Mouse (Mus musculus) heart, adult 2 months (tissue): ENCODE results near the gene Psme3. TPM values are rescaled to one million over a fixed set of nuclear protein-coding genes. Genes with fewer than 3 reads are reported as not detected.

ENCODE experiments used
- DNase-seq, 2 experiments: peaks; one replicate each; pipeline ENCODE4 v3.0.0; 2021
- H3K27ac ChIP-seq: fragments of 200-600 bp; 2 replicates; pipeline ENCODE4 v1.8.1; 2022
- H3K27me3 ChIP-seq: fragments of 200-500 bp; 2 replicates; pipeline ENCODE4 v1.6.1; 2012; ENCODE audit warnings: mild to moderate bottlenecking, low read length, inconsistent platforms, mixed read lengths; ENCODE audit not compliant: control insufficient read depth, insufficient read depth
- H3K36me3 ChIP-seq: fragments of 200-500 bp; 2 replicates; pipeline ENCODE4 v1.6.1; 2012; ENCODE audit warnings: low read length, inconsistent platforms; ENCODE audit not compliant: control insufficient read depth, insufficient read depth
- H3K4me1 ChIP-seq: fragments of 200-500 bp; 2 replicates; pipeline ENCODE4 v1.6.1; 2011; ENCODE audit warnings: low read length; ENCODE audit not compliant: control insufficient read depth, insufficient read depth
- H3K4me3 ChIP-seq: fragments of 200-600 bp; 2 replicates; pipeline ENCODE4 v1.8.1; 2022
- H3K79me2 ChIP-seq: fragments of 200-500 bp; replicated peaks from 2 replicates; pipeline ENCODE4 v1.6.1; 2012; ENCODE audit warnings: mild to moderate bottlenecking, inconsistent platforms, low read length, moderate library complexity, mixed read lengths; ENCODE audit not compliant: control insufficient read depth, insufficient read depth
- H3K9ac ChIP-seq: fragments of 200-500 bp; 2 replicates; pipeline ENCODE4 v1.6.1; 2012; ENCODE audit warnings: low read depth, mild to moderate bottlenecking, control low read depth, inconsistent platforms, low read length, mixed read lengths
- CTCF ChIP-seq: fragments of 200-600 bp; IDR thresholded peaks from 2 replicates; pipeline ENCODE4 v1.8.1; 2022; ENCODE audit warnings: antibody characterized with exemption, mild to moderate bottlenecking, moderate library complexity
- EP300 ChIP-seq: fragments of 200-500 bp; IDR thresholded peaks from 2 replicates; pipeline ENCODE4 v1.6.1; 2011; ENCODE audit warnings: low read depth, low read length, control low read depth; ENCODE audit not compliant: insufficient read depth
- POLR2A ChIP-seq: fragments of 200-500 bp; IDR thresholded peaks from 2 replicates; pipeline ENCODE4 v1.6.1; 2011; ENCODE audit warnings: mild to moderate bottlenecking, low read depth, low read length, control low read depth; ENCODE audit not compliant: insufficient read depth
- WGBS: fragments of 180-500 bp; shearing (Covaris S2); methylation state at CpG from one replicate; pipeline ENCODE4 v1.1.7; 2018; 5-methylcytosine and 5-hydroxymethylcytosine counted together
- intact Hi-C: fragments of 180-260 bp; cut with DNase I; formaldehyde crosslinking; loops from one replicate; pipeline ENCODE4 v1.15.1; 2025
- long read RNA-seq: library from polyadenylated mRNA; stranded (forward); transcript quantifications from one replicate; pipeline ENCODE4 v2.0.0, GENCODE M21; 2021
- polyA plus RNA-seq: library from polyadenylated mRNA; depleted of rRNA; stranded (reverse); fragments of >200 nt; gene quantifications from 2 replicates; pipeline ENCODE4 v1.2.3, GENCODE M21; 2012; rRNA removed
- total RNA-seq, 2 experiments: library from RNA; stranded (reverse); gene quantifications; 2 replicates each; pipeline ENCODE4 v1.2.3; 2021

Psme3 gene
- total RNA-seq (100 to 1,000 TPM in 1 of 2 experiments, 10 to 100 TPM in 1; 81.9 to 112 TPM), polyA plus RNA-seq (55.5 and 69.1 TPM in 2 replicates)
- long read RNA-seq, transcript Psme3-201 (11 exons, 2,664 nt) = major isoform, 22 of 28 reads
- long read RNA-seq, partial matches to known transcripts = 1 of 28 reads
- long read RNA-seq, other reads (novel, unspliced or antisense) = 5 of 28 reads

DNA sequence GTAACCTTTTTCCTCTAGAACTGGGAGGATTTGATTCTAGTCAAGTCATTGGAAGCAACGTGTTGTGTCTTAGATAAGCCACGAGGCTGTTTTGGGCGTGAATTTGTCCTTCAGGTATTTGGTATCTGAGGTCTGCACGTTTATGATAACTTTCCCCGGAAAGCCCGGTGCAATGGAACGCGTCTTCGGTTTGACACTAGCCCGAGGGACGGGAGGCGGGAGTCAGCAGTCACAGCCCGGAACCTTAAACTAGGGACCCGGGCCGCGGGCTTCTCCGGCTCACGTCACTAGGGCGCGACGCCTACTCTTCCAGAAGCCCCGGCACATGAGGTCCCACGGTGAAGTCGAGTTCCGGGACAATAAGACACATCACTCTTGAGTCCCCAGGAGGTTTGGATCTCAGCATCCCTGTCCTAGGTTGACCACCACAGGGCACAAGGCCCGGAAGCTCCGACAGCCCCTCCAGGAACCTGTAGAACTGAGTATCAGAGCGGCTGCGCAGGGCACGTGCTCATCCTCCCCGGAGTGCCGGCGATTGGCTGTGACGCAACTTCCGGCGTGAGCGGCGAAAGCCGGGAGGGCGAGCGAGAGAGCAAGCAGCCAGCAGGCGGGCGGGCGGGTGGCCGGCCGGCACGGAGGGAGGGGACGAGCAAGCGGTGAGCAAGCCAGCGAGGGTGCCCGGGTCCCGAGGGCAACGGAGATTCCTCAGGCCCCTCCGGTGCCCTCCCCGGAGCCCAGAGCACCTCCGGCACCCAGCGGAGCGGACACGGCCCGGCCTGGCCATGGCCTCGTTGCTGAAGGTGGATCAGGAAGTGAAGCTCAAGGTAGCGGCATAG lies at the start of gene Psme3:
Gene Psme3, plus strand, starts transcription at position 549 of the 836 bp plus-strand sequence.
- peak within 1 kb of the TSS; percentile 89 for H3K27ac ChIP-seq
- under 1% methylated on average over 62 of the region's 62 CpGs for WGBS
- H3K4me3 ChIP-seq = peak within 1 kb of the TSS; percentile 100
- 0 out of 2 replicates have a peak, but pooled peaks cover 1% of the 10 kb centered on the region for H3K4me1 ChIP-seq
- DNase-seq = peak; percentile 95
- peak within 1 kb of the TSS; percentile 88 for H3K9ac ChIP-seq
- peaks cover 5% of the 10 kb centered on the region for H3K79me2 ChIP-seq
- TF ChIP-seq CTCF (peak; percentile 32), POLR2A (peak; percentile 63), EP300 (peak; percentile 54; the same call in 1 of the 2 replicates)
- H3K36me3 ChIP-seq = no peaks in the 10 kb centered on the region
- H3K27me3 ChIP-seq = no peaks in the 10 kb centered on the region
- intact Hi-C loops = no loop called here

- no peaks in the 10 kb centered on the region for H3K27me3 ChIP-seq
- intact Hi-C loops = no loop called here
- no peak overlapping the region for H3K4me3 ChIP-seq
- TF ChIP-seq POLR2A = no peak
- no peak for TF ChIP-seq EP300
- TF ChIP-seq CTCF = no peak
- DNase-seq = no peak
- H3K79me2 ChIP-seq = no peaks in the 10 kb centered on the region
- no peak overlapping the region for H3K9ac ChIP-seq
- H3K4me1 ChIP-seq = no peaks in the 10 kb centered on the region
- WGBS = 43% methylated on average over 10 of the region's 10 CpGs
- no peak overlapping the region for H3K27ac ChIP-seq
- no peaks in the 10 kb centered on the region for H3K36me3 ChIP-seq
Observed at GRCm38 (mm10) chr11:101269577-101270116, 46.4 kb upstream of the Psme3 start.

DNA sequence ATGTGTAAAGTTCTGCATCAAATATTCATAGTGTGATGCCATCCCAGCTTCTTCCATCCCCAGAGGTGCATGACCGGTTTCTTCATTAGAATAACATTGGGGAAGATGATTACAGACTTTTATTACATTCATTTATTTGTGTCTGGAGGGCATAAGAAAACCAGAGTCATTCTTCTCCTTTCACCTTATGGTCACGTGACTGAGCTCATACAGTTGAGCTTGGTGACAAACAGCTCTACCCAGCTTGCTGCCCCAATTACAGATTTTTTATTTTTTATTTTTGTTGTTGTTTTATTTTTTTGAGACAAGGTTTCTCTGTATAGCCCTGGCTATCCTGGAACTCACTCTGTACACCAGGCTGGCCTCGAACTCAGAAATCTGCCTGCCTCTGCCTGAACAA lies 43.6 kb upstream of the Psme3 start:
- H3K79me2 ChIP-seq = no peaks in the 10 kb centered on the region
- intact Hi-C loops = no loop called here
- DNase-seq = no peak

GRCm38 (mm10) chr11:101275309-101275708 lies 40.7 kb upstream of the Psme3 start:
- peaks cover 7% of the 10 kb centered on the region for H3K4me1 ChIP-seq
- no peak overlapping the region for H3K9ac ChIP-seq
- no peak overlapping the region for H3K27ac ChIP-seq
- no peaks in the 10 kb centered on the region for H3K27me3 ChIP-seq
- no peak overlapping the region for H3K4me3 ChIP-seq
- DNase-seq = no peak
- TF ChIP-seq EP300 = no peak
- no peak for TF ChIP-seq POLR2A
- no peak for TF ChIP-seq CTCF
- no peaks in the 10 kb centered on the region for H3K79me2 ChIP-seq
- WGBS = 81% methylated on average over 4 of the region's 4 CpGs
- intact Hi-C loops = no loop called here
- no peaks in the 10 kb centered on the region; the same call in 1 of the 2 replicates for H3K36me3 ChIP-seq

More for the DNA sequence above, 43.6 kb upstream of the Psme3 start:
- 0 out of 2 replicates have a peak, but pooled peaks cover 1% of the 10 kb centered on the region for H3K4me1 ChIP-seq
- WGBS = 82% methylated on average over 3 of the region's 3 CpGs
- no peak overlapping the region for H3K4me3 ChIP-seq
- TF ChIP-seq POLR2A (no peak), CTCF (no peak), EP300 (no peak)
- H3K36me3 ChIP-seq = no peaks in the 10 kb centered on the region; the same call in 1 of the 2 replicates
- H3K27me3 ChIP-seq = no peaks in the 10 kb centered on the region
- H3K27ac ChIP-seq = no peak overlapping the region
- H3K9ac ChIP-seq = no peak overlapping the region

DNA sequence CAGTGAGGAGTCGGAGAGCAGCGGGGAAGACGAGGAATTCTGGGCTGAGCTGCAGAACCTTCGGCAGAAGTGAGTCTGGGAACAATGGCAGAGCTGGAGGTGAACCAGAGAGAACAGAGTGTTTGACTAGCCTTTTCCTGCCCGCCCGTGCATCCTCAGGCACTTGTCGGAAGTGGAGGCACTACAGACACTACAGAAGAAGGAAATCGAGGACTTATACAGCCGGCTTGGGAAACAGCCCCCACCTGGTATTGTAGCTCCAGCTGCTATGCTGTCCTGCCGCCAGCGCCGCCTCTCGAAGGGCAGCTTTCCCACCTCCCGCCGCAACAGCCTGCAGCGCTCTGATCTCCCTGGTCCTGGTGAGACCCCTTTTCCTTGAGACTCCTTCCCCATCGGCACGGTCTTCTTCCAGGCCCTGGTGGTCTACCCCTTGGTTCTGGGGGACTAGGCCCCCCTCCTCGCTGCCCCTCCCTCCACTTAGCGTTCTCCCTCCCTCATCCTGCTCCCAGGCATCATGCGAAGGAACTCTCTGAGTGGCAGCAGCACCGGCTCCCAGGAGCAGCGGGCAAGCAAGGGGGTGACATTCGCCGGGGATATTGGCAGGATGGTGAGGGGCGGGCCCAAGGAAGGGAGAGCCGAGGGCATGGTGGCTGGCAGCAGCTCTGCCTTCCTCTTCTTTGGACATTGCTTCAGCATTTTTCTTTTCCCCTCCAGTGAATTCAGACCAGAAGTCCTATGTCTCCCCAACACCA lies 39.5 kb upstream of the Psme3 start:
- H3K36me3 ChIP-seq = no peaks in the 10 kb centered on the region; the same call in 1 of the 2 replicates
- no peaks in the 10 kb centered on the region for H3K79me2 ChIP-seq
- H3K27me3 ChIP-seq = no peaks in the 10 kb centered on the region
- no peak for DNase-seq
- intact Hi-C loops = loop anchor here (2.0 kb wide), 1 partner anchor 14 kb away; no protein-coding TSS in a partner anchor
- H3K9ac ChIP-seq = no peak overlapping the region
- 47% methylated on average over 27 of the region's 27 CpGs for WGBS
- no peak overlapping the region for H3K4me3 ChIP-seq
- H3K27ac ChIP-seq = no peak overlapping the region
- peaks cover 7% of the 10 kb centered on the region for H3K4me1 ChIP-seq
- TF ChIP-seq POLR2A (no peak), EP300 (no peak), CTCF (no peak)
